Mouse (Mus musculus) urinary bladder, postnatal 10 days (tissue): ENCODE results near the gene Olfr313.
A peak's percentile ranks its signal among the peaks of the same experiment; 100 is the strongest.
"Not testable (repeated sequence)": the region's sequence is repeated elsewhere in the genome, so short reads cannot be mapped to it uniquely, and the experiment has no call there.

ENCODE experiments used
- DNase-seq: peaks from one replicate; pipeline ENCODE4 v3.0.0; 2022; ENCODE audit warnings: low spot score

Gene Olfr313

GRCm38 (mm10) chr11:58814700-58815099, at the start of gene Olfr313:
Gene Olfr313 (plus strand): TSS chr11:58815000.
- DNase-seq = not testable (repeated sequence)

- DNase-seq = no peak
These were observed 41.9 kb upstream of the Olfr313 start, which contains the start of gene Olfr315 for GRCm38 (mm10) chr11:58772888-58773287. Gene Olfr315 (plus strand): TSS chr11:58773188.

- no peak for DNase-seq
These were observed 32.2 kb upstream of the Olfr313 start, which contains the start of gene Olfr314 for GRCm38 (mm10) chr11:58782480-58783089. Gene Olfr314 (plus strand): TSS chr11:58782952.

GRCm38 (mm10) chr11:58784182-58784581, 30.6 kb upstream of the Olfr313 start:
- no peak for DNase-seq

GRCm38 (mm10) chr11:58787651-58788050, 27.1 kb upstream of the Olfr313 start:
- DNase-seq = no peak

GRCm38 (mm10) chr11:58788346-58788745, 26.5 kb upstream of the Olfr313 start:
- no peak for DNase-seq

GRCm38 (mm10) chr11:58789532-58789931, 25.3 kb upstream of the Olfr313 start:
- no peak for DNase-seq

- no peak for DNase-seq
These were observed 24.7 kb upstream of the Olfr313 start for GRCm38 (mm10) chr11:58790053-58790452.

- DNase-seq = no peak
These were observed 24.2 kb upstream of the Olfr313 start for GRCm38 (mm10) chr11:58790646-58791045.

GRCm38 (mm10) chr11:58795856-58796255, 18.9 kb upstream of the Olfr313 start:
- DNase-seq = no peak

GRCm38 (mm10) chr11:58796850-58797249, 17.9 kb upstream of the Olfr313 start:
- no peak for DNase-seq

- DNase-seq = no peak
These were observed 15.1 kb upstream of the Olfr313 start for GRCm38 (mm10) chr11:58799747-58800146.

GRCm38 (mm10) chr11:58801558-58802228, 13.1 kb upstream of the Olfr313 start, which contains the start of gene Fam183b:
Gene Fam183b (minus strand): TSS chr11:58801960.
- DNase-seq = no peak

- no peak for DNase-seq
These were observed 10.9 kb upstream of the Olfr313 start for GRCm38 (mm10) chr11:58803871-58804270.

- no peak for DNase-seq
These were observed 10.4 kb upstream of the Olfr313 start for GRCm38 (mm10) chr11:58804393-58804792.

- no peak for DNase-seq
These were observed 2.8 kb upstream of the Olfr313 start for GRCm38 (mm10) chr11:58812001-58812400.

- DNase-seq = no peak
These were observed 876 bp downstream of the Olfr313 start for GRCm38 (mm10) chr11:58815676-58816075.

GRCm38 (mm10) chr11:58828937-58829336, 14.1 kb downstream of the Olfr313 start, which contains the start of gene Olfr312:
Gene Olfr312 (plus strand): TSS chr11:58829237.
- DNase-seq = not testable (repeated sequence)

- DNase-seq = no peak
These were observed 15.0 kb downstream of the Olfr313 start for GRCm38 (mm10) chr11:58829764-58830163.

- not testable (repeated sequence) for DNase-seq
These were observed 17.7 kb downstream of the Olfr313 start for GRCm38 (mm10) chr11:58832541-58832940.

GRCm38 (mm10) chr11:58838951-58839350, 24.2 kb downstream of the Olfr313 start, which contains the start of gene Olfr311:
Gene Olfr311 (plus strand): TSS chr11:58839251.
- DNase-seq = not testable (repeated sequence)

- DNase-seq = peak; percentile 14
These were observed 32.2 kb downstream of the Olfr313 start, which contains the start of gene Gm12258 for GRCm38 (mm10) chr11:58846919-58847461. Gene Gm12258 (plus strand): TSS chr11:58847158.

GRCm38 (mm10) chr11:58847636-58848035, 32.8 kb downstream of the Olfr313 start:
- no peak for DNase-seq
